Mouse (Mus musculus): Measurements from ENCODE around the gene Usp34. TPM values are rescaled to one million over a fixed set of nuclear protein-coding genes. Genes with fewer than 3 reads are reported as not detected.
A peak's percentile ranks its signal among the peaks of the same experiment; 100 is the strongest.
"Not testable (repeated sequence)": the region's sequence is repeated elsewhere in the genome, so short reads cannot be mapped to it uniquely, and the experiment has no call there.

The Usp34 gene
- polyA plus RNA-seq, 1 experiment: 30.3 TPM

- Histone ChIP-seq H3K27ac (ENCODE audit: insufficient read depth, low read depth, low read length) (no peak overlapping the region), H3K4me3 (ENCODE audit: insufficient read depth, low read length) (peak overlapping the region; percentile 95), H3K4me1 (ENCODE audit: control insufficient read depth, insufficient read depth, low read length) (peaks cover 11% of the 10 kb centered on the region)
- TF ChIP-seq POLR2A (IDR thresholded peaks at IDR 0.05; ENCODE audit: borderline replicate concordance, low read depth, low read length) (no peak), CTCF (IDR thresholded peaks at IDR 0.05; ENCODE audit: low read depth, low read length) (no peak)
Measured at GRCm38 (mm10) chr11:23496661-23497060, 190.0 kb downstream of the Usp34 start.

GRCm38 (mm10) chr11:23497335-23497717 lies 190.6 kb downstream of the Usp34 start:
- Histone ChIP-seq H3K4me1 (ENCODE audit: control insufficient read depth, insufficient read depth, low read length) (peaks cover 11% of the 10 kb centered on the region), H3K27ac (ENCODE audit: insufficient read depth, low read depth, low read length) (peak overlapping the region; percentile 56), H3K4me3 (ENCODE audit: insufficient read depth, low read length) (peak overlapping the region; percentile 95)
- no peak for TF ChIP-seq POLR2A (IDR thresholded peaks at IDR 0.05; ENCODE audit: borderline replicate concordance, low read depth, low read length)
- no peak for TF ChIP-seq CTCF (IDR thresholded peaks at IDR 0.05; ENCODE audit: low read depth, low read length)

- TF ChIP-seq CTCF (IDR thresholded peaks at IDR 0.05; ENCODE audit: low read depth, low read length) (no peak), POLR2A (IDR thresholded peaks at IDR 0.05; ENCODE audit: borderline replicate concordance, low read depth, low read length) (no peak)
- peak within 1 kb of the TSS; percentile 56 for H3K27ac ChIP-seq (ENCODE audit: insufficient read depth, low read depth, low read length)
Measured at GRCm38 (mm10) chr11:23497718-23498509, 191.2 kb downstream of the Usp34 start, which contains the start of gene Ahsa2. Ahsa2 (minus strand) TSS chr11:23498030.

GRCm38 (mm10) chr11:23498609-23499008 lies 191.9 kb downstream of the Usp34 start:
- TF ChIP-seq CTCF (IDR thresholded peaks at IDR 0.05; ENCODE audit: low read depth, low read length) (no peak), POLR2A (IDR thresholded peaks at IDR 0.05; ENCODE audit: borderline replicate concordance, low read depth, low read length) (no peak)
- Histone ChIP-seq H3K27ac (ENCODE audit: insufficient read depth, low read depth, low read length) (no peak overlapping the region), H3K4me3 (ENCODE audit: insufficient read depth, low read length) (peak overlapping the region; percentile 68), H3K4me1 (ENCODE audit: control insufficient read depth, insufficient read depth, low read length) (peaks cover 11% of the 10 kb centered on the region)

More at GRCm38 (mm10) chr11:23497718-23498509, 191.2 kb downstream of the Usp34 start, which contains the start of gene Ahsa2:
- Histone ChIP-seq H3K4me1 (ENCODE audit: control insufficient read depth, insufficient read depth, low read length) (peaks cover 11% of the 10 kb centered on the region), H3K4me3 (ENCODE audit: insufficient read depth, low read length) (peak within 1 kb of the TSS; percentile 95)

- not testable (repeated sequence) for H3K4me3 ChIP-seq (ENCODE audit: insufficient read depth, low read length)
Measured at GRCm38 (mm10) chr11:23504801-23505200, 198.1 kb downstream of the Usp34 start.

GRCm38 (mm10) chr11:23514785-23515184 lies 208.1 kb downstream of the Usp34 start:
- not testable (repeated sequence) for H3K4me1 ChIP-seq (ENCODE audit: control insufficient read depth, insufficient read depth, low read length); H3K27ac ChIP-seq (ENCODE audit: insufficient read depth, low read depth, low read length); H3K4me3 ChIP-seq (ENCODE audit: insufficient read depth, low read length)

More at GRCm38 (mm10) chr11:23504801-23505200, 198.1 kb downstream of the Usp34 start:
- not testable (repeated sequence) for H3K4me1 ChIP-seq (ENCODE audit: control insufficient read depth, insufficient read depth, low read length); H3K27ac ChIP-seq (ENCODE audit: insufficient read depth, low read depth, low read length)

- Histone ChIP-seq H3K27ac (ENCODE audit: insufficient read depth, low read depth, low read length) (no peak overlapping the region), H3K4me1 (ENCODE audit: control insufficient read depth, insufficient read depth, low read length) (no peaks in the 10 kb centered on the region), H3K4me3 (ENCODE audit: insufficient read depth, low read length) (no peak overlapping the region)
- TF ChIP-seq CTCF (IDR thresholded peaks at IDR 0.05; ENCODE audit: low read depth, low read length) (no peak), POLR2A (IDR thresholded peaks at IDR 0.05; ENCODE audit: borderline replicate concordance, low read depth, low read length) (no peak)
Measured at GRCm38 (mm10) chr11:23515315-23515714, 208.6 kb downstream of the Usp34 start.

GRCm38 (mm10) chr11:23518981-23519380 lies 212.3 kb downstream of the Usp34 start:
- H3K4me3 ChIP-seq (ENCODE audit: insufficient read depth, low read length): no peak overlapping the region
- H3K27ac ChIP-seq (ENCODE audit: insufficient read depth, low read depth, low read length): no peak overlapping the region
- TF ChIP-seq CTCF (IDR thresholded peaks at IDR 0.05; ENCODE audit: low read depth, low read length) (no peak), POLR2A (IDR thresholded peaks at IDR 0.05; ENCODE audit: borderline replicate concordance, low read depth, low read length) (no peak)
- no peaks in the 10 kb centered on the region for H3K4me1 ChIP-seq (ENCODE audit: control insufficient read depth, insufficient read depth, low read length)

- Histone ChIP-seq H3K4me1 (ENCODE audit: control insufficient read depth, insufficient read depth, low read length) (no peaks in the 10 kb centered on the region), H3K27ac (ENCODE audit: insufficient read depth, low read depth, low read length) (no peak within 1 kb of the TSS), H3K4me3 (ENCODE audit: insufficient read depth, low read length) (no peak within 1 kb of the TSS)
- TF ChIP-seq CTCF (IDR thresholded peaks at IDR 0.05; ENCODE audit: low read depth, low read length): no peak
- no peak for TF ChIP-seq POLR2A (IDR thresholded peaks at IDR 0.05; ENCODE audit: borderline replicate concordance, low read depth, low read length)
Measured at GRCm38 (mm10) chr11:23520473-23521205, 213.9 kb downstream of the Usp34 start, which contains the start of gene 1700093K21Rik. 1700093K21Rik (minus strand) TSS chr11:23521155.

GRCm38 (mm10) chr11:23537446-23537845 lies 230.8 kb downstream of the Usp34 start:
- TF ChIP-seq POLR2A (IDR thresholded peaks at IDR 0.05; ENCODE audit: borderline replicate concordance, low read depth, low read length) (no peak), CTCF (IDR thresholded peaks at IDR 0.05; ENCODE audit: low read depth, low read length) (no peak)
- no peak overlapping the region for H3K4me3 ChIP-seq (ENCODE audit: insufficient read depth, low read length)
- no peak overlapping the region for H3K27ac ChIP-seq (ENCODE audit: insufficient read depth, low read depth, low read length)
- no peaks in the 10 kb centered on the region for H3K4me1 ChIP-seq (ENCODE audit: control insufficient read depth, insufficient read depth, low read length)

Other genes starting within 250 kb of the Usp34 start
- 57.5 and 70.5 TPM in 2 replicates for gene Xpo1, start 50.9 kb upstream of the Usp34 start, polyA plus RNA-seq (2012; ENCODE audit: insufficient read depth, insufficient read length, missing spikeins)
- gene Ahsa2, start 191.1 kb downstream of the Usp34 start, polyA plus RNA-seq (2012; ENCODE audit: insufficient read depth, insufficient read length, missing spikeins): 34.7 and 34.9 TPM in 2 replicates
- gene 1700093K21Rik, start 214.3 kb downstream of the Usp34 start, polyA plus RNA-seq (2012; ENCODE audit: insufficient read depth, insufficient read length, missing spikeins): 0.87 and 1.1 TPM in 2 replicates